Mouse (Mus musculus): ENCODE data around the gene Spic. TPM values are rescaled to one million over a fixed set of nuclear protein-coding genes. Genes with fewer than 3 reads are reported as not detected.

The Spic gene
- polyA plus RNA-seq, 1 experiment from 2014 or later, result not detected

GRCm38 (mm10) chr10:88717756-88718025, 32.9 kb upstream of the Spic start:
- no peak for ATAC-seq (replicated peaks; ENCODE audit: low FRiP score)
- DNase-seq (ENCODE audit: low spot score), result no peak
- Histone ChIP-seq H3K4me1 (replicated peaks; ENCODE audit: control insufficient read depth, insufficient read depth, low read length) (no peaks in the 10 kb centered on the region), H3K9ac (ENCODE audit: low read length) (no peak overlapping the region), H3K36me3 (ENCODE audit: control insufficient read depth, insufficient read depth, low read length) (no peaks in the 10 kb centered on the region), H3K27ac (ENCODE audit: low read depth, low read length) (no peak overlapping the region), H3K4me3 (ENCODE audit: low read depth, low read length) (no peak overlapping the region), H3K27me3 (ENCODE audit: control insufficient read depth, insufficient read depth, low read length) (no peaks in the 10 kb centered on the region), H3K4me2 (ENCODE audit: low read depth, low read length, severe bottlenecking) (no peak overlapping the region), H3K9me3 (ENCODE audit: control insufficient read depth, low read length) (no peaks in the 10 kb centered on the region)
- WGBS, result 42% methylated on average over 2 of the region's 2 CpGs

GRCm38 (mm10) chr10:88716986-88717755, 32.4 kb upstream of the Spic start:
- no peaks in the 10 kb centered on the region for H3K27me3 ChIP-seq (ENCODE audit: control insufficient read depth, insufficient read depth, low read length)
- no peaks in the 10 kb centered on the region for H3K4me1 ChIP-seq (replicated peaks; ENCODE audit: control insufficient read depth, insufficient read depth, low read length)
- ATAC-seq (replicated peaks; ENCODE audit: low FRiP score) (no peak), DNase-seq (ENCODE audit: low spot score) (no peak)
- no peak overlapping the region for H3K4me3 ChIP-seq (ENCODE audit: low read depth, low read length)
- H3K9ac ChIP-seq (ENCODE audit: low read length), result no peak overlapping the region
- H3K27ac ChIP-seq (ENCODE audit: low read depth, low read length), result no peak overlapping the region
- H3K36me3 ChIP-seq (ENCODE audit: control insufficient read depth, insufficient read depth, low read length), result no peaks in the 10 kb centered on the region
- 61% methylated on average over 13 of the region's 13 CpGs for WGBS
- no peak overlapping the region for H3K4me2 ChIP-seq (ENCODE audit: low read depth, low read length, severe bottlenecking)
- no peaks in the 10 kb centered on the region for H3K9me3 ChIP-seq (ENCODE audit: control insufficient read depth, low read length)

- Histone ChIP-seq H3K36me3 (ENCODE audit: control insufficient read depth, insufficient read depth, low read length) (no peaks in the 10 kb centered on the region), H3K4me1 (replicated peaks; ENCODE audit: control insufficient read depth, insufficient read depth, low read length) (no peaks in the 10 kb centered on the region), H3K27me3 (ENCODE audit: control insufficient read depth, insufficient read depth, low read length) (no peaks in the 10 kb centered on the region), H3K27ac (ENCODE audit: low read depth, low read length) (no peak overlapping the region), H3K9me3 (ENCODE audit: control insufficient read depth, low read length) (no peaks in the 10 kb centered on the region), H3K4me3 (ENCODE audit: low read depth, low read length) (no peak overlapping the region), H3K9ac (ENCODE audit: low read length) (no peak overlapping the region), H3K4me2 (ENCODE audit: low read depth, low read length, severe bottlenecking) (no peak overlapping the region)
- DNase-seq (ENCODE audit: low spot score), result no peak
- ATAC-seq (replicated peaks; ENCODE audit: low FRiP score), result no peak
- WGBS, result 78% methylated on average over 6 of the region's 6 CpGs
Observed at GRCm38 (mm10) chr10:88715621-88716020, 30.8 kb upstream of the Spic start.

GRCm38 (mm10) chr10:88714744-88715143, 29.9 kb upstream of the Spic start:
- H3K27me3 ChIP-seq (ENCODE audit: control insufficient read depth, insufficient read depth, low read length), result no peaks in the 10 kb centered on the region
- H3K9ac ChIP-seq (ENCODE audit: low read length), result no peak overlapping the region
- no peaks in the 10 kb centered on the region for H3K9me3 ChIP-seq (ENCODE audit: control insufficient read depth, low read length)
- H3K4me1 ChIP-seq (replicated peaks; ENCODE audit: control insufficient read depth, insufficient read depth, low read length), result no peaks in the 10 kb centered on the region
- no peak overlapping the region for H3K27ac ChIP-seq (ENCODE audit: low read depth, low read length)
- no peaks in the 10 kb centered on the region for H3K36me3 ChIP-seq (ENCODE audit: control insufficient read depth, insufficient read depth, low read length)
- DNase-seq (ENCODE audit: low spot score), result no peak
- WGBS, result 90% methylated on average over 4 of the region's 4 CpGs
- no peak overlapping the region for H3K4me2 ChIP-seq (ENCODE audit: low read depth, low read length, severe bottlenecking)
- no peak overlapping the region for H3K4me3 ChIP-seq (ENCODE audit: low read depth, low read length)
- ATAC-seq (replicated peaks; ENCODE audit: low FRiP score), result no peak

GRCm38 (mm10) chr10:88712359-88712758, 27.5 kb upstream of the Spic start:
- no peak overlapping the region for H3K4me3 ChIP-seq (ENCODE audit: low read depth, low read length)
- no peaks in the 10 kb centered on the region for H3K27me3 ChIP-seq (ENCODE audit: control insufficient read depth, insufficient read depth, low read length)
- H3K9ac ChIP-seq (ENCODE audit: low read length), result no peak overlapping the region
- no peaks in the 10 kb centered on the region for H3K4me1 ChIP-seq (replicated peaks; ENCODE audit: control insufficient read depth, insufficient read depth, low read length)
- H3K4me2 ChIP-seq (ENCODE audit: low read depth, low read length, severe bottlenecking), result no peak overlapping the region
- ATAC-seq (replicated peaks; ENCODE audit: low FRiP score) (no peak), DNase-seq (ENCODE audit: low spot score) (no peak)
- no peaks in the 10 kb centered on the region for H3K9me3 ChIP-seq (ENCODE audit: control insufficient read depth, low read length)
- H3K27ac ChIP-seq (ENCODE audit: low read depth, low read length), result no peak overlapping the region
- H3K36me3 ChIP-seq (ENCODE audit: control insufficient read depth, insufficient read depth, low read length), result no peaks in the 10 kb centered on the region
- WGBS, result 87% methylated on average over 6 of the region's 6 CpGs

GRCm38 (mm10) chr10:88708671-88709523, 24.1 kb upstream of the Spic start:
- no peaks in the 10 kb centered on the region for H3K27me3 ChIP-seq (ENCODE audit: control insufficient read depth, insufficient read depth, low read length)
- 64% methylated on average over 10 of the region's 10 CpGs for WGBS
- no peak overlapping the region for H3K4me3 ChIP-seq (ENCODE audit: low read depth, low read length)
- H3K9me3 ChIP-seq (ENCODE audit: control insufficient read depth, low read length), result no peaks in the 10 kb centered on the region
- H3K27ac ChIP-seq (ENCODE audit: low read depth, low read length), result no peak overlapping the region
- H3K4me2 ChIP-seq (ENCODE audit: low read depth, low read length, severe bottlenecking), result no peak overlapping the region
- ATAC-seq (replicated peaks; ENCODE audit: low FRiP score) (no peak), DNase-seq (ENCODE audit: low spot score) (no peak)
- H3K4me1 ChIP-seq (replicated peaks; ENCODE audit: control insufficient read depth, insufficient read depth, low read length), result no peaks in the 10 kb centered on the region
- H3K36me3 ChIP-seq (ENCODE audit: control insufficient read depth, insufficient read depth, low read length), result no peaks in the 10 kb centered on the region
- no peak overlapping the region for H3K9ac ChIP-seq (ENCODE audit: low read length)

- ATAC-seq (replicated peaks; ENCODE audit: low FRiP score) (no peak), DNase-seq (ENCODE audit: low spot score) (no peak)
- Histone ChIP-seq H3K9ac (ENCODE audit: low read length) (no peak overlapping the region), H3K36me3 (ENCODE audit: control insufficient read depth, insufficient read depth, low read length) (no peaks in the 10 kb centered on the region), H3K27ac (ENCODE audit: low read depth, low read length) (no peak overlapping the region), H3K4me2 (ENCODE audit: low read depth, low read length, severe bottlenecking) (no peak overlapping the region), H3K27me3 (ENCODE audit: control insufficient read depth, insufficient read depth, low read length) (no peaks in the 10 kb centered on the region), H3K4me1 (replicated peaks; ENCODE audit: control insufficient read depth, insufficient read depth, low read length) (no peaks in the 10 kb centered on the region), H3K4me3 (ENCODE audit: low read depth, low read length) (no peak overlapping the region), H3K9me3 (ENCODE audit: control insufficient read depth, low read length) (no peaks in the 10 kb centered on the region)
- WGBS, result 70% methylated on average over 6 of the region's 6 CpGs
Observed at GRCm38 (mm10) chr10:88700938-88701337, 16.1 kb upstream of the Spic start.

- H3K27ac ChIP-seq (ENCODE audit: low read depth, low read length), result no peak overlapping the region
- ATAC-seq (replicated peaks; ENCODE audit: low FRiP score), result no peak
- 87% methylated on average over 4 of the region's 4 CpGs for WGBS
Observed at GRCm38 (mm10) chr10:88682904-88683563, 1.8 kb downstream of the Spic start.

More at GRCm38 (mm10) chr10:88682904-88683563, 1.8 kb downstream of the Spic start:
- no peak for DNase-seq (ENCODE audit: low spot score)
- Histone ChIP-seq H3K4me3 (ENCODE audit: low read depth, low read length) (no peak overlapping the region), H3K36me3 (ENCODE audit: control insufficient read depth, insufficient read depth, low read length) (no peaks in the 10 kb centered on the region), H3K27me3 (ENCODE audit: control insufficient read depth, insufficient read depth, low read length) (no peaks in the 10 kb centered on the region), H3K4me2 (ENCODE audit: low read depth, low read length, severe bottlenecking) (no peak overlapping the region), H3K9me3 (ENCODE audit: control insufficient read depth, low read length) (no peaks in the 10 kb centered on the region), H3K4me1 (replicated peaks; ENCODE audit: control insufficient read depth, insufficient read depth, low read length) (no peaks in the 10 kb centered on the region), H3K9ac (ENCODE audit: low read length) (no peak overlapping the region)
